Mouse (Mus musculus) heart, embryonic 10.5 days (tissue): ENCODE results near the gene Nav1. TPM values are rescaled to one million over a fixed set of nuclear protein-coding genes. Genes with fewer than 3 reads are reported as not detected.

Source experiments
- DNase-seq: peaks from one replicate; pipeline ENCODE4 v3.0.0-alpha.2; 2017; ENCODE audit warnings: low spot score
- H3K27ac ChIP-seq: fragments of 300-500 bp; sonication (generic); 2 replicates; pipeline ENCODE4 v1.5.1; 2016; ENCODE audit warnings: mild to moderate bottlenecking
- H3K27me3 ChIP-seq: fragments of 300-500 bp; sonication (generic); 2 replicates; pipeline ENCODE4 v1.6.1; 2016; ENCODE audit warnings: mild to moderate bottlenecking; ENCODE audit not compliant: poor library complexity, insufficient read depth, severe bottlenecking
- H3K36me3 ChIP-seq: fragments of 300-500 bp; sonication (generic); 2 replicates; pipeline ENCODE4 v1.6.1; 2016; ENCODE audit warnings: mild to moderate bottlenecking, moderate library complexity
- H3K4me1 ChIP-seq: fragments of 300-500 bp; sonication (generic); 2 replicates; pipeline ENCODE4 v1.6.1; 2016; ENCODE audit warnings: mild to moderate bottlenecking
- H3K4me3 ChIP-seq: fragments of 300-500 bp; sonication (generic); 2 replicates; pipeline ENCODE4 v1.5.1; 2016; ENCODE audit warnings: mild to moderate bottlenecking, moderate library complexity
- H3K9me3 ChIP-seq: fragments of 300-500 bp; sonication (generic); 2 replicates; pipeline ENCODE4 v1.6.1; 2016; ENCODE audit warnings: mild to moderate bottlenecking, moderate library complexity
- WGBS: fragments of 180-500 bp; shearing (Covaris S2); methylation state at CpG from one replicate; pipeline ENCODE4 v1.1.7; 2016; 5-methylcytosine and 5-hydroxymethylcytosine counted together
- polyA plus RNA-seq: library from polyadenylated mRNA; unstranded; fragments of >200 nt; fragmentation: Nextera tagmentation; extraction: Ambion mirVana; gene quantifications from 2 replicates; pipeline ENCODE4 v1.2.1, GENCODE M21; 2016

Nav1 gene
- polyA plus RNA-seq, 1 experiment from 2014 or later: 26.5 TPM

DNA sequence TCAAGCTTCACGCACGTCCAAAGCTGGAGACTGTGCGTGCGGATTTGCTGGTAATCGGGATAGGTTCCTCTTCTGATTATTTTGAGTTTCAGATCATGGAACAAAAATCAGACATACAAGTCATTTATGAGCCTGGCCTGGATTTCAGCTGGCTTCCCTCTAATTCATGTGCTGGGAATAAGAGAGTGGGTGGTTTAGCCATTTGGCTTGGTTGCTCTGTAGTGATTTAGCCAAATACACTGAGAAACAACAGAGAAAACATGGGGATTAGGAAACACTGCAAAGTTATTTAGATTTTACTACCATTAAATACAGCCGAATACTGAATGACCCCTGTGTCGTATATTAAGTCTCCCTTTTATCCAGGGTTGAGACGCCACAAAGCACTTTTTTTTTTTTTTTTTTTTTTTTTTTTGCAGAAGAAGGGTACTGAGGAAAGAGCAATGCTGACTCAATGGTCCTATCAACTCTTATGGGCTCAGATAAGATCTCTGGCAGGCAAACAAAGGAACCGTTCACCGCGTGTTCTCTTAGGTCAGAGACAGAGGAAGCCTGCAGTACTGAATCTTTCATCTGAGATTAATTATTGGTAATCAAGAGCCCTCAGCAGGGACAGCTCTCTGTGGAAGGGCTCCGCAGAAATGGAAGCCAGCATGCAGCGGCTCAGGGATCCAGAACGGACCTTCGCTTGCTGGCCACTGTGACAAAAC is 132.1 kb downstream of the Nav1 start:
- no peak for DNase-seq
- Histone ChIP-seq H3K27ac (0 out of 2 replicates have a peak overlapping the region, but pooled peaks have one; percentile 2), H3K27me3 (no peaks in the 10 kb centered on the region)

GRCm38 (mm10) chr1:135472536-135472935 is 134.6 kb downstream of the Nav1 start:
- WGBS: 49% methylated on average over 5 of the region's 5 CpGs
- H3K4me1 ChIP-seq: peaks cover 20% of the 10 kb centered on the region
- no peak for DNase-seq
- H3K9me3 ChIP-seq: no peaks in the 10 kb centered on the region
- no peak overlapping the region for H3K27ac ChIP-seq
- H3K27me3 ChIP-seq: no peaks in the 10 kb centered on the region
- H3K4me3 ChIP-seq: no peak overlapping the region
- H3K36me3 ChIP-seq: peaks cover 62% of the 10 kb centered on the region

More for the DNA sequence above, 132.1 kb downstream of the Nav1 start:
- peaks cover 37% of the 10 kb centered on the region for H3K4me1 ChIP-seq
- H3K4me3 ChIP-seq: no peak overlapping the region
- WGBS: 73% methylated on average over 15 of the region's 15 CpGs
- peaks cover 44% of the 10 kb centered on the region for H3K36me3 ChIP-seq
- H3K9me3 ChIP-seq: no peaks in the 10 kb centered on the region

GRCm38 (mm10) chr1:135471742-135472141 is 135.4 kb downstream of the Nav1 start:
- WGBS: 74% methylated on average over 5 of the region's 5 CpGs
- Histone ChIP-seq H3K4me1 (peaks cover 22% of the 10 kb centered on the region; the same call in 1 of the 2 replicates), H3K9me3 (no peaks in the 10 kb centered on the region), H3K4me3 (no peak overlapping the region), H3K36me3 (peaks cover 64% of the 10 kb centered on the region), H3K27me3 (no peaks in the 10 kb centered on the region), H3K27ac (no peak overlapping the region)
- DNase-seq: no peak

- peaks cover 18% of the 10 kb centered on the region; the same call in 1 of the 2 replicates for H3K4me1 ChIP-seq
- H3K27me3 ChIP-seq: no peaks in the 10 kb centered on the region
- no peaks in the 10 kb centered on the region for H3K9me3 ChIP-seq
- WGBS: 90% methylated on average over 13 of the region's 13 CpGs
- peak; percentile 71 for DNase-seq
- no peak overlapping the region for H3K27ac ChIP-seq
- H3K4me3 ChIP-seq: no peak overlapping the region
- H3K36me3 ChIP-seq: peaks cover 75% of the 10 kb centered on the region
Measured at GRCm38 (mm10) chr1:135470546-135470945, 136.5 kb downstream of the Nav1 start.

- Histone ChIP-seq H3K27me3 (no peaks in the 10 kb centered on the region), H3K36me3 (peaks cover 98% of the 10 kb centered on the region), H3K9me3 (no peaks in the 10 kb centered on the region), H3K27ac (no peak overlapping the region), H3K4me1 (peaks cover 9% of the 10 kb centered on the region; the same call in 1 of the 2 replicates), H3K4me3 (no peak overlapping the region)
- WGBS: 90% methylated on average over 5 of the region's 5 CpGs
- DNase-seq: no peak
Measured at GRCm38 (mm10) chr1:135467462-135467861, 139.6 kb downstream of the Nav1 start.

DNA sequence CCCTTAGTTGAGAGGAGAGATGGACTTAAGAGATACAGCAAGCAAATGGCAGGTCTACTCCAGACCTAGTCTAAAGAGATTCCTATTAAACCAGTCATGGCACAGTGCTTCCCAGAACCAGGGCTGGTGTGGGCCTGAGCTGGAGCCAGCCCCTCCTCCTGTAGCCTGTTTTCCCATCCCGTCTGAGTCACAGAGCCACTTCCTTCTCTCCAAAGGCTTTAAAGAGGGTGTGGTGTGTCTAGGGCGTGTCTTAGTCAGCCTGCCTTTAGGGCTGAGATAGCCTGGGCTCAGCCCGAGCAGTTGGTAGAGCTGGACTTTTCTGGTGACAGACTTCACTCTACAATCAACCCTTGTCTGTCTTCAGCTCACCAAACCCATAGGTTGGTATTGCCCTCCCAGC is 140.2 kb downstream of the Nav1 start:
- 50% methylated on average over 3 of the region's 3 CpGs for WGBS
- Histone ChIP-seq H3K9me3 (no peaks in the 10 kb centered on the region), H3K27ac (no peak overlapping the region), H3K4me1 (0 out of 2 replicates have a peak, but pooled peaks cover 5% of the 10 kb centered on the region), H3K4me3 (no peak overlapping the region), H3K27me3 (no peaks in the 10 kb centered on the region), H3K36me3 (peaks cover 98% of the 10 kb centered on the region)
- no peak for DNase-seq

- Histone ChIP-seq H3K9me3 (no peaks in the 10 kb centered on the region), H3K4me3 (no peak overlapping the region), H3K27ac (no peak overlapping the region), H3K4me1 (0 out of 2 replicates have a peak, but pooled peaks cover 5% of the 10 kb centered on the region), H3K27me3 (no peaks in the 10 kb centered on the region), H3K36me3 (peaks cover 95% of the 10 kb centered on the region)
- DNase-seq: no peak
- WGBS: 87% methylated on average over 19 of the region's 19 CpGs
Measured at GRCm38 (mm10) chr1:135465734-135466133, 141.4 kb downstream of the Nav1 start.

DNA sequence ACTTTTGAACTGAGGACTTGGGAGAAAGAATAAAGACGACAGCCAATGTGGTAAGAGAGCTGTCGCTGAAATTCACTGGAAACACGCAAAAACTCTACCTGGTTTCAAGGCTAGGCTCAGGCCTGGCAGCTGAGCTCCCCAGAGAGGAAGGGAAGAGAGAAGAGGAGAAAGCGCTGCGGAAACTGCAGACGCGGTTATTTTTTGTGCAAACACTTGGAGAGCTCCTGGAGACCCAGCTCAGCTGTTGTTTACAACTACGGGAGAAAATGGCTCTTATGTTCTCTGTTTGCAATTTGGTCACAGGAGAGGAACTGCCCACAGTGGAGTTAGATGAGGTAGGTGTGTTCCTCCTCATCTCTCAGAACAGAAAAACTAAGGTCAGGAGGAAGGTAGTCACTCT is 144.4 kb downstream of the Nav1 start:
- Histone ChIP-seq H3K27me3 (no peaks in the 10 kb centered on the region), H3K27ac (no peak overlapping the region), H3K36me3 (peaks cover 97% of the 10 kb centered on the region), H3K4me1 (0 out of 2 replicates have a peak, but pooled peaks cover 5% of the 10 kb centered on the region), H3K9me3 (no peaks in the 10 kb centered on the region), H3K4me3 (no peak overlapping the region)
- DNase-seq: no peak
- WGBS: 87% methylated on average over 8 of the region's 8 CpGs

DNA sequence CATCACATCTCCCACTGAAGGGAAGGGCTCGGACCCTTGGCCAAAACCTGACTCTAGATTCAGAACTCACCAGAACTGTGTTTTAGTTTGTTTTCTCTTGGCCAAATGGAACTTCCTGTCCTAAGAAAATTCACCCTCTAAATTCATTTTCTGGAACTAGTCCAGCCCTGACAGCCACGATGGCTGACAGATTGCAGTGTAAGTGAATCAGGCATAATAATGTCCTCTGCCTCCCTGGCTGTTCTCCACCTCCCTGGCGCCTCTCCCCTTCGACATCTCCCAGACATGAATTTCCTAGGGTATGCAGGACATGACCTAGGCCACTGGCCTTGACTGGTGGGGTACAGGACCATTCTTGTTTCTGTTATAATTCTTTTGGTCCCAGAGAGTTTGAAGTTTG is 144.8 kb downstream of the Nav1 start:
- Histone ChIP-seq H3K9me3 (no peaks in the 10 kb centered on the region), H3K4me1 (0 out of 2 replicates have a peak, but pooled peaks cover 2% of the 10 kb centered on the region), H3K36me3 (peaks cover 95% of the 10 kb centered on the region), H3K27ac (no peak overlapping the region), H3K4me3 (no peak overlapping the region), H3K27me3 (no peaks in the 10 kb centered on the region)
- WGBS: 73% methylated on average over 4 of the region's 4 CpGs
- DNase-seq: no peak

GRCm38 (mm10) chr1:135461097-135461730 is 145.9 kb downstream of the Nav1 start:
- Histone ChIP-seq H3K27me3 (no peaks in the 10 kb centered on the region), H3K27ac (no peak overlapping the region), H3K4me3 (no peak overlapping the region), H3K4me1 (0 out of 2 replicates have a peak, but pooled peaks cover 2% of the 10 kb centered on the region), H3K36me3 (peaks cover 94% of the 10 kb centered on the region), H3K9me3 (no peaks in the 10 kb centered on the region)
- no peak for DNase-seq
- WGBS: 72% methylated on average over 3 of the region's 3 CpGs

DNA sequence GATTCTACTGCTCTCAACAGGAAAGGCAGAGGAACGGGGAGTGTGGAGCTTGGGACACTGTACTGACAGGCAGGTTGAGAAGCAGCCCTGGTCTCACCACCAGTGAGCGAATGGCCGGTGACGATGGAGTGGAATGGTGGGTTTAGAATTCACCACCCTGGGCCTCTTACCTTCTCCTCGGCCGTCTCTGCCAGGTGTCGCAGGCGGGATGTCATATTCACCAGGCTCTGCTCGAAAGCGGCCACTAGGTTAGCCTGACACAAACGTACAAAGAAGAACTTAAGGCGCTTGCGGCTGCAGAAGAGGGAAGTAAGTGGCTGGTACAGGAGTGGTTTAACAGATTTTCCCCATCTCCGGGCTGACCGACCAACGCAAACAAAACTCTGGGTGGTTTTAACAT is 146.6 kb downstream of the Nav1 start:
- no peak overlapping the region for H3K4me3 ChIP-seq
- 0 out of 2 replicates have a peak, but pooled peaks cover 2% of the 10 kb centered on the region for H3K4me1 ChIP-seq
- H3K27ac ChIP-seq: no peak overlapping the region
- H3K36me3 ChIP-seq: peaks cover 93% of the 10 kb centered on the region
- no peaks in the 10 kb centered on the region for H3K9me3 ChIP-seq
- H3K27me3 ChIP-seq: no peaks in the 10 kb centered on the region
- no peak for DNase-seq
- 88% methylated on average over 16 of the region's 16 CpGs for WGBS

DNA sequence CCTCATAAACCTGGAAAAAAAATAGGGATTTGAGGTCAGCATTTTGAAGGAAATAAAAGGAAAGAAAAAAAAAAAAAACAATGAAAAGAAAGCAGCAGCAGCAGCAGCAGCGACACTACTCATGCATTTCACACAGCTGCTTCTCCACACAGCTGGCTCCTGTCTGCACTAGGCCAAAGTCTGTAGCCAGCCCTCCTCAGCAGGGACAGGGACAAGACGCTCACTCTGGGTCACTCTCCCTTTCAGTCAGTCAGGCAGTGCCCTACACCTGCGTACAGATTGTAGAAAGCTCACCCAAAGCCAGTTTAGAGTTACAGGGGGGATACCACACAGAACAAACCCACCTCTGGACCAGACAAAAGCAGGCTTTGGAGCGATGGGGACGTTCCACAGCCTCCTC is 149.2 kb downstream of the Nav1 start:
- H3K36me3 ChIP-seq: peaks cover 92% of the 10 kb centered on the region
- H3K4me1 ChIP-seq: 0 out of 2 replicates have a peak, but pooled peaks cover 2% of the 10 kb centered on the region
- H3K9me3 ChIP-seq: no peaks in the 10 kb centered on the region
- 85% methylated on average over 5 of the region's 5 CpGs for WGBS
- no peak overlapping the region for H3K4me3 ChIP-seq
- H3K27me3 ChIP-seq: no peaks in the 10 kb centered on the region
- no peak for DNase-seq
- no peak overlapping the region for H3K27ac ChIP-seq

GRCm38 (mm10) chr1:135452259-135452658 is 154.8 kb downstream of the Nav1 start:
- WGBS: 58% methylated on average over 10 of the region's 10 CpGs
- no peak overlapping the region for H3K4me3 ChIP-seq
- H3K27ac ChIP-seq: no peak overlapping the region
- H3K27me3 ChIP-seq: no peaks in the 10 kb centered on the region
- H3K36me3 ChIP-seq: peaks cover 89% of the 10 kb centered on the region
- H3K4me1 ChIP-seq: no peaks in the 10 kb centered on the region
- H3K9me3 ChIP-seq: no peaks in the 10 kb centered on the region
- no peak for DNase-seq
